Mouse (Mus musculus): ENCODE results near the gene Cnnm3.

Cnnm3 gene

DNA sequence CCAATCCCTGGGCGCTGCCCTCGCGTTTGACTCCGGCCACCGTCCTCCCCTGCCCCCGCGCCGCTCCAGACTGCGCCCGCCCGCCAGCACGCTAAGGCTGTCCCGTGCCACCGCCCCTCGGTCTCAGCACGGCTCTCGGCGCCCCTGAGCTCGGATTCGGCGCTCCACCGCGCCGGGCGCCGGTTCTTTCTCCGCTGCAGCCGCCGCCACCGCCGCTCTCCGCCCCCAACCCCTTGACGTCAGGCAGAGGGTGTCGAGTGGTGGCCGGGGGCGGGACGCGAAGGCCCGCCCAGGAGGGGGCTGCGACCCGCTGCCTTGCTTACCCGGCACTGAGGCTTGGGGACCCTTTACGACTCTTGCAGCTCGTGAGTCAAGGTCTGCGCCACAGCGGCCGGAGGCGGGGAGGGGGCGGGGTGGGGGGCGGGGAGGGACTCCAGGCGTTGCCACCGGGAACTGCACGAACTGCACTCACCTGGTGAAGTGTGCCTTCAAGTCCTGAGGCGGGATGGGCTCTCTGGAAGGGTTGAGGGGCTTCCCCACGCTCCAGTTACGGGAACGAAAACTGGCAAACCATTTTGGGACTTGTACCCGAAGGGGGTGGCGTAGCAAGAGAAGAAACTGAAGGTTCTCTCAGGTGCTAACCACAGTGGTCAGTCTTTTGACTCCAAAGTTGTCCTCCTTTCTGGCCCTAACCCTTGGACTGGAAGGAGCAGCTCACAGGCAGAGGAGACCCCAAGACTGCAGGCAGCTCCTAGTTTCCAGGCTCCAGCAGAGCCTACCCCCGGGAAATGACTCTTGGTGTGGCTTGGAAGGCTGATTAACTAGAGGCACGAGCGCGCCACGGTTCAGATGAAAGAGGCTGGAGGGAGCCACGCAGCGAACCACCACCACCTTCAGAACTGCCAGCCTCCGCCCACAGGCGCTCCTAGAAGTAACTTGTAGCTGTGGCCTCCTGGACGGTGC, 46.6 kb downstream of the Cnnm3 start, which contains the start of gene Sema4c:
Sema4c (minus strand) TSS at position 319 of the 963 bp plus-strand sequence.
- peak; percentile 69 to 78 for DNase-seq

DNA sequence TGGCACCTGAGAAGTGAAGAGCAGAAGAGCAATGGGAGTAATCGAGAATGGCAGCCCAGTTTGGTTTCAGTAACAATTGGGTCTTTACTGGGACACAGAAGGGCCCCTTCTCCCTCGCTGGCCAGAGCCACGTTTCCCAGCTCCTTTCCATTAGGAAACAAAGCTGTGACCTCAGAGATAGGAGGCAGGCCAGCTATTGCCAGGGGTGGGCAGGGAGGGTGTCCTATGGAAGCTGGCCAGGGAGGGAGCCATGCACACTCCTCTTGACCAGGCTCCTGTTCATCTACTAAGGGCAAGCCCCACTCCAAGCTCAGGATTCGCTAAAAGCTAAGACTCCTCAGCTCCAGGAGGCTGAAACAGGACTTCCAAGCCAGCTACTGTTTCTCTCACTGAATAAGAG, 47.6 kb downstream of the Cnnm3 start:
- DNase-seq = no peak

DNA sequence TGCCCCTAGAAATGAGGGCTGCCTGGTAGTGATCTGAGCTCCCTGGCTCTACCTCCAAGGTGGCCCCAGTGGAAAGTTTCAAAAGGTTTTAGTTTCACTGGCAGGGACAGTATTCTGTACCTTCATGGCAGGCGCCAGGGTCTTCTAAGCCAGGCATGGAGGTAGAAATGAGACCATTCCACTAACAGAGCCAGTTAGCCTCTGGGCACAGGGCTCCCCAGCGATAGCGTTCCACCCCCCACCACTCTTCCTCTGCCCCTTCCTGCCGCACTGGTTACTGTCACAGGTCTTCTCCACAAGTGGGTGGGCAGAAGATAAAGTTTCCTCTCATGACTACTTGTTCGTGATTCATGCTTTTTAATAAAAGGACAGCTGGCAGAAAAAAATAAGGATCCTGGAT, 48.2 kb downstream of the Cnnm3 start:
- DNase-seq = no peak

DNA sequence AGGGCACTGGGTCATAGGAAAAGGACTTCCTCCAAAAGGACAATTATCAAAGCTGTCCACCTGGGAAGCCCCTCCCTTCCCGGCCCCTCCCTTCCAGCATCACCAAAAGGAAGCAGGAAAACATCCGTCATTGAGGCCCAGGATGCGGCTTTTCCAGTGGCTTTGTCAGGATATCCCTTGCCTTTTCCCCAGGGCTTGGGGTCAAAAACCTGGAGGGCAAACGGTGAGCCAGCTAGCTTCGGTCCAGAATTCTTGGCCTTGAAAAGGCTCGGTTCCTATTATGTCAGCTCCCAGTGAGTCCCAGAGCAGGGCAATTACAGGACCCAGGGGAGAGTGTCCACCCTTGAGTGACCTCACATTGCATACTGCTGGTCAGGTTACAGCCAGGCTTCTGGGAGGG, 49.2 kb downstream of the Cnnm3 start:
- no peak for DNase-seq

DNA sequence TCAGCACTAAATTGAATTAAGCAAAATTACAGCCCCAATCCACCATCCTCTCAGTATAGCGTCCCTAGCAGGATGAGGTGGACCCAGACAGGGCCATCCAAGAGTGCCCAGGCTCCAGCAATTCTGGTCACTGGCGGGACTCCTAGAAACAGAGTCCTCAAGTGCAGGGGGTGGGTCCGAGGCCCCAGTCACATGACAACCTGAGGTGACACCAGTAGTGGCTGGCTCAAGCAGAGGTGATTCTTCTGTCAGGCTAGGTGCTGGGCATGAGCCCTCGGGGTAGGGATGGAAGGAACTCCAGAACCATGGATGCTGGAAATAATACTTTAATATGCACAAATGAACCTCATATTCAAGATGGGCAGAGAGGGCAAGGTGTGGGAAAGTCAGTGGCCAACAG, 50.7 kb downstream of the Cnnm3 start:
- DNase-seq = no peak

DNA sequence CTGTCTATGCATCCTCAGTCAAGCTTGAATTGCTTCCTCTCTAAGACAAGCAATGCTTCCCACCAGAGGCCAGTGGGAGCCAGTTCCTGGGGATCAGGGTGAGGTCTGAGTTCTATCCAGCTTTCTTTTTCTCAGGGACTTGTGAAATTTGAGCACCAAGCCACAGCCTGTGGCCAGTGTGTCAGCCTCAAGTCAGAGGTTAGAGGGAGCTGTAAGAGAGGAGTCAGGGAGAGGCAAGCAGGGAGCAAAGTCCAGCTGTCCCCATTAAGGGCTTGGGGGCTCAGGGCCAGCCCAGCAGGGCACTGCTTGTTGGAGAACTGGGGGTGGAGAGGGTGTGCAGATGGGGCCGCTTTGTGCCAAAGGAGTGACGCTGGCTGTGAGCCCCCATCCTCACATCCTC, 51.5 kb downstream of the Cnnm3 start:
- no peak for DNase-seq

DNA sequence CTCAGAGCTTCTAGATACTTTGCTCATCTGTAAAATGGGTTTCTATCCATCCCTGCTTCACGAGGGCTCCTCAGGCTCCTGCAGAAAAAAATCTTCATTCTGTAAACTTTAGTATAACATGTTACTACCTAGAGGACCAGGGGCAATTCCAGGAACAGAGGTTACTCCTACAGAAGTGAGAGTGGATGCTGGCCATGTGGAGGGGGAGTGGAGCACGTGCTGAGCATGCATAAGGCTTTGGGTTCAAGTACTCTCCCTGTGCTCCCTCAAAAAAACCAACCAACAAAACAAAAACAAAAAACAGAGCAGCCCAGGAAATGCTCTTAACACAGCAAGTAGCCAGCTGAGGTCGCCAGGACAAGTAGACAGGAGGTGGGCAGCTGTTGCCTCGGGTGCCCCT, 52.0 kb downstream of the Cnnm3 start:
- DNase-seq = no peak

DNA sequence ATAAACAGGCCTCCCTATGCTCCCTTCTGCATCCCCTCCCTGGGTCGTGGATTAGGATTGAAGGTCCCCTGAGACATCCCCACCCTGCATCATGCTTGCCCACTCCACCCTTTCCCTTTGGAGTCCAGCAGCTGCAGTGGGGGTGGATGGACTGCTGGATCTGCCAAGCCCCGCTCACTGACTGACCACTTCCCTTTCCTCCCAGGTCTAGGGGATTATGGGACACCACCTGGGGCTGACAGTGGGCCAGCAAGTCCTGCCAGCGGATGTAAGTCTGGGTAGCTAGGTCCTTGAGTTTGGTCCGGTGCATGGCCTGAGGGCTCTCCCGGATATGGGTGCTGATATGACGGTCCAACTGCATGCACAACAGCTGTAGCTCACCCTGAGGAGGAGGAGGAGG, 52.4 kb downstream of the Cnnm3 start:
- DNase-seq = no peak

DNA sequence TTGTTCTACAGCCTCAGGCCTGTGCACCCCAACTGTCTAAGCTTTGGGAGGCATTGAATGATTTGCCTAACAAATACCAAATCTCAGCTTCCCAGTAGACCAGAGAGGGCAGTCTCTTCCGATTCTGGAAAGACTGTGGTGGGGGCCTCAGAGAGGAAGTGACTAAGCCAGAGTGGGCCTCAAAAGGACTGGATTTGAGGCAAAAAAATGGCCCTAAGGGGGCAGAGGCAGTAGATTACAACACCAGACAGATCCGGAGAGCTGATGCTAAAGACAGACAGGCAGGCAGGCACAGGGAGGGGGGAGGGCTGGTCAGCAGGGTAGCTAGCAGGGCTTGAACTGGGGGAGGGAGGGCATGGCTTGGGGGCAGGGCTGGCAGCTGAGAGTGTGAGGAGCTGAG, 54.8 kb downstream of the Cnnm3 start:
- DNase-seq = no peak

DNA sequence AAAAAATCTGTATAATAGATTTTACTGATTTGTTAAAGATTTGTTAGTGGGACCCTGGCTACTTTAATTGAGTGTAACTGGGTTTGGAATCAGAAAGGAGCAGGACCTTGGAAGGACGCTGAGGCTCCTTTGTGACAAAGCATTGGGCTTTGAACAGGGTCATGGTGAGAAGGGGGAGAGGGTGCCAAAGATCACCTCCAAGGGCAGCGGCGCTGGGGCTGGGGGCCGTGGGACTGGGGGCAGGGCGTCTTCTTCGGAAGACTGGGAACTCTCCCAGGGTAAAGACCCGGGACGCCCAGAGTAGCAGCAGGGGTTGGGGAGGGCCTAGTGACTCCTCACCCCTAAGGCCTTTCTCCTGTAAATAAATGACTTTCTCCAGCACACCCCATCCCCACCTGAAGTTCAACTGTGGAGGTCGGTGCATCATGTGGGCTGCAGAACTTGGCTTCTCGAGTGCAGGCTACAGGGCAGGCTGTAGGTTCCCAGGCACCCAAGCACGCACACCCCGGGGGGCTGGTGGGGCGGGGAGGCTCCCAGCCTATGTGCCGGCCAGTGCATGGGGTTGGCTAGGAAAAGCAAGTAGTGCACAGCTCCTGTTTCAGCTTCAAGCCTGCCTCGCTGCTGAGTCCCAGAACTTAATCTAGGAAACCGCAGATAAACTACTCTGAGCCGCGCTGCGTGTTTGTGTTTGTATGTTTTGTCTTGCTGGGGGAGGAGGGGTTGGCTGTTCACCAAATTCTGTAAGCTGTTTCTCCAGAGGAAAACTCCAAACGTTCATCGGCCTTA, 56.3 kb downstream of the Cnnm3 start:
- no peak for DNase-seq

DNA sequence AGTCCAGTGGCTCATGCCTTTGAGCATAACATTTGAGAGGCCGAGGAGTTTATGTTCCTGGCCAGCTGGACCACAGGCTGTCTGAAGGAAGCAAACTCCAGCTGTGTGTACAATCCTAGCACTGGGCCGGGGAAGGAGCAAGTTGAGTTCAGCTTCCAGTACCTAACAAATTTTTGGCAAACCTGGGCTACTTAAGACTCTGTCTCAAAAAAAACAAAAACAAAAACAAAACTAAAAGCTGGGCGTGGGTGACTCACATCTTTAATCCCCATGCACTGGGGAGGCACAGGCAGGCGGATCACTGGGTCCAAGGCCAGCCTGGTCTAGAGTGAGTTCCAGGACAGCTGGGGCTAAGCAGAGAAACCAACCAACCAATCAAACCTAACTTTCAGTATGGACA, 57.1 kb downstream of the Cnnm3 start:
- DNase-seq = no peak

DNA sequence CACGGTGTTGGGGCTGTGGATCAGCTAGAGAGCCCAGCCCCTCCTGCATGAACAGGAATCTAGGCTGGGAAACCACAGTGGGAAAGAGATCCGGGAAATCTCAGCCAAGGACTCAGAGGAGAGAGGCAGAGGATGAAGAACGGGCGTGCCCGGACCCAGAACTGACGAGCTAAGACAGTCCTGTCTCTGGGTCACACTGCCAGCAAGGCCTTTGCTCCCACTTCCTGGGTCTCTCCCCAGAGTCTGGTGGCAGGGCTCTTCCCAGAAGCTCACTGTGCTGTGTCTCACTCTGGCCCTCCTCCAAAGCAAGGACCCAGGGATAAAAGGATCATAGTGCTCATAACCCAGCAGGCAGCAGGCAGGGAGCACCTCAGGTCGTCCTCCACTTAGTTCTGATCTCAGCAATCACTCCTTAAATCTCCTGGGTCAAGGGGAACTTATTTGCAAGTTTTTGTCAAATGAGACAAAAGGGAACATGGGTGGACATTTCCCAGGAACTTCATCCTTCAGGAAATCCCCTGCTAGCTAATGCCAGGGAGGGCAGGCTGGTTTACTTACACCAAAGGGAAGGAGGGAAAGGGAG, 58.1 kb downstream of the Cnnm3 start:
- no peak for DNase-seq

DNA sequence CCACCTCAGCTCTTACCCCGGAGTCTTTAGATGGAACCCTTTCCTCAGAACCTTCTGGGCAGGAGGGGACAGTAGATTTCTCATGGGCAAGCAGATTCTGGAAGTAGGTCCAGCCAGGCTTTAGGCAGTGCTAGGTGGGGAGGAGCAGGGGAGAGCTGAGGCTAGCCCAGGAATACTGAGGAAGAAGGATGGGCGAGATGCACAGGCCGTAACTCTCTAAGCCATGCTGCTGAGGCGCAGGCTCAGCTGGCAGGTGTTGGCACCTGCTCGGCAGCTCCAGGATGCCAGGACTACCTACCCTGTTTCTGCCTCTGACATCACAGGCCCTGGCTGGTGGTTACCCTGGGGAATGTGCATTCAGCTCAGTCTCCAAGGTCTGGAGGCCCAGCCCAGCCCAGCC, 58.7 kb downstream of the Cnnm3 start:
- no peak for DNase-seq

DNA sequence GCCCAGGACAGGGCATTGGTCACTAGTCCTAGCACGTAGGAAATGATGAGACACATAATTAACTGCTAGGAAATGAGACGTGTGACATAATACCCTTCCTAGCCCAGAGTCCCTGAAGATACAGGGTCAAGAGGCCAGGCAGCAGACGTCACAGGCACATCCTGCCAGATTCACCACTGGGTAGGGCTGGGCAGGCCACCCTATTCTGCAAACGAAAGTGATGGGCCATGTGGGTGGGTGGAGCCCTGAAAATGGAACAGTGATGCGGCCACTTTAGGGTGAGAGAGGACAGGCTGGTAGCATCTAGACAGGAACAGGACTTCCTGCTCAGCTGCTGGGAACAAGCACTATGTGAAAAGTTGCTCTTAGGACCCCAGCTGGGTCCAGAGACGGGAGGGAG, 60.0 kb downstream of the Cnnm3 start:
- DNase-seq = no peak

DNA sequence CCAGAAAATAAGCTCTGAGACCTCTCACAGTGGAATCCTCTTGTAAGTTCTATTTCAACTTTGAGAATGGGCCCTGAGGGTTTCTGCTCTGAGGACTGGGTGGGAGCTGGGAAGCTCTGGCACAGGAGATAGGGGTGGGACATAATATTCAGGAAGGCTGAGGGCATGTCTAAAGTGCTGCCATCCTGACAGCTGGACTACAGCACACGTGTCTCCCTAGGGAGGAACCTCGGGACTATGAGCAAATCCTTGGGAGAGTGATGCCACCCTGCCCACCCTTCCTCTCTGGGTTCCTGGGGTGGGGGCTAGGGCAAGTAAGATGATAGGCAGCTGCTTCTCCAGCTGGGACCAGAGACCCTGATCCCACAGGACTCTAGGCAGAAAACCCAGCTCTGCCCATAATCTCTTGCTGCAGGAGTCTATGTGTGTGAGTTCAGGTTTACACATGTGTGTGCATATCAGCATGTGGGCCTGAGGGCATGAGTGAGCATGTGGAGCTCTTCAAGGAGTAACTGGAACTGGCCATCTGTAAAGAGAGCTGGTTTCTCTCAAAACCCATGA, 60.6 kb downstream of the Cnnm3 start:
- DNase-seq = no peak

DNA sequence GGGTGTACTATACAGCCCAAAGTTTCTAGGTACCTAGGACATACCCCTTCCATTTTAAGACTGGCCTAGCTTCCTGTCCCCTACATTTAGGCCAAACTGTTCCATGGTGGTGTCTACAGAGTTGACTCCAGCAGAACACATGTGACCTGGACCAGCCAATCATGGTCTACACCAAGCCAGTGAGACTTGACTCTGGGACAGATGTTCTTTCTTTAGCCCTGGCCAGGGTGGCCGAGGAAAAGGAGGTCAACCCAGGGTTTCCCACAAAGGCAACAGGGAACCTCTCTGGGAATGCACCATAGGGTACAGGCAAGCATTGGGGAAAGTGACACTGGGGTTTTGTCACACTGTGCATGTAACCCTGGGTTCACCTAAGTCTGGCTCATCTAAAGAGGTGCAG, 61.0 kb downstream of the Cnnm3 start:
- DNase-seq = no peak

DNA sequence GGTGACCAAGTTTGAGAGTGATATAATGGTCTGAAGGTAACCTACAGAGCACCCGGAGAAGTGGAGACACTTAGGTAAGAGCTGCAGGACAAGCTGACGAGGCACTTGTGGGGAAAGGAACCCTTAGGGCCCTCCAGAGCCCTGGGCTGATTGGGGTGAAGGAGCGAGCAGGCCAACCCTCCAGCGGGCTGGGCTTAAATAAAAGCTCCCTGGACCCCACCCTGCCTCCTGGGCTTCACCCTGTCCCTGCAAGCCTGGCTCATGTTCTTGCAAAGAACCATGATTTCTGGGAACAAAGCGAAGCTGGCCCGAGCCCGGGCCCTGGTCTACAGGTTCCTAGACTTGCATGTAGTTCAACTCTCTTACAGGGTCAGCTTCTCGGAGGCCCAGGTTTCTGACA, 61.9 kb downstream of the Cnnm3 start:
- DNase-seq = no peak

DNA sequence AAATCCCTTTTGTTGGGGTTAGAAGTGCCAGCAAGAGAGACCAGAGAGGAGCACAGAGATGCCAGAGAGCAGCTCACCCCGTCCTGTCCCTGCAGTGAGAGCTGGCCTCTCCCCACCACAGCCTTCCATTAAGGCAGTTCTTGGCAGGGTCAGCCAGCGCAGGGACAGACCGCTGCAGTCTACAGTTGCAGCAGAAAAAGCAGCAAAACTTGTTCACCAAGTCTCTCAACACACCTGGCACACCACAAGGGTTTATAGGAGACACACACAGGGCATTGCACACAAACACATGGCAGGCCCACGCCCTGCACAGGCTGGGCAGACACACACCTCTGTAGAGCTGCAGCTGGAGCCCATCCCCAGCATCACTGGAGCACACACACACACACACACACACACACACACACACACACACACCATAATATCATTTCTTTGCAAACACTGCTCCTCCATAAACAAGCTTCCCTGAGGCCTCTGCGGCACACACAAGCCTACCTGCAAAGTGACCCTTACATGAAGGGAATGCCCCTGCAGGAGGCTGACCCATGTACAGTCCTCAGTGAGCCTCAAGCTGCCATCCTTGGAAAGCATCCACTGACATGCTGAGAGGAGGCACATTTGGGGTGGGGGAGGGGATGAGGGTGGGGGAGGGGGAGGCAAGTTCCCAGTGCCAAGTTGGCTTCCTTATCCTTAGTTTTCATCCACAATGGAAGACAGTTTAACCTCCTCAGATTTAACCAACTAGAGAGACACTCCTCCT, 62.7 kb downstream of the Cnnm3 start:
- no peak for DNase-seq

DNA sequence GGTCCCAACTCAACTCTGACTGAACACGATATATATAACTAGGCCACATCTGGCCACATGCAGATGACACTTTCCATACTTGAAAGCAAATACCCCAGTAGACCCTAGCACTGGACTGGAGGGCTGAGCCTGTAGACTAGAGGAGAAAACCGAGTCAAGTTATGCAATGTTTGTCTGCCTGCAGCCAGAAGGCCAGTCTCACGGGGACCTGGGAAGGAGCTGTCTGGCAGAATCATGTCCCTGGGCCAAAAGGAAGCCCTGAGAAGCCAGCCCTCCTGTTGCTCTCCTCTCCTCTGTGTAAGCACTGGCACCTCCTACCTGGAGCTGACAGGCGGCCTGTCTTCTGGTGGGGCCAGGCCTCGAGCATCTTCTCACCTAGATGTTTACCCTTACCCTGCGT, 63.7 kb downstream of the Cnnm3 start:
- DNase-seq = no peak

DNA sequence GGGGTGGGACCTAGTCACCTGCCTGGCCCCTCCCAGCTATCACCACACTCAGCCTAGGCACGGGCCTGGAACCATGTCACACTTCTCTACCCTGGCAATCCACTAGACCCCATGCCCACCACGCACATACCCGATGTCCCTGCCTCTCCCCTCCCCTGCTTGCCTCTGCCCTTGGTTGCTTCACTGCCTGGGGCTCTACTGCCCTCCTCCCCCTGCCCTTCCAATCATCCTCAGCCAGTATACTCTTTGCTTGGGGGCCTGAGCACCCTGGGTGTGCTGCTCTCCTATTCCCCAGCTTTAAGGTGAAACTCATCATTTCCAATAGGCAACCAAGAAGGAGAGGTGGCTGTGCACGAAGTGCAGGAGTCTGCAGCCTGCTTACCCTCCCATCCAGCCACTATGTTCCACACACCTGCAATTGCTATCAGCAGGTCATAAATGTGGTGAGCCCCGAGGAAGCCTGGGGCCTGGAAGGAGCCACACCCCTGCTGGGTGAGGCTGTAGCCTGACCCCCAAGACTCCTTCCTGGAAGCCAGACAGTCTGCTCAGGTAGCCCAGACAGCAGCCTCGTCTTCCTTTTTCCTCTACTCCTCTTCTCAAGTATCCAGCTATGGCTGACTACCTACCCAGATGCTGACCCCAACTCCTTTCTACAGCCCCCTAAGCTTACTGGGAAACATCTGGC, 65.5 kb downstream of the Cnnm3 start:
- DNase-seq = no peak

Data from thymus, postnatal 36 days (tissue).